Mouse (Mus musculus) bone marrow macrophage, adult 2 months (primary cell): ENCODE results near the gene Eif3d.

Experiments used
- CTCF ChIP-seq: IDR thresholded peaks from 2 replicates; pipeline ENCODE4 v1.5.1; 2012; ENCODE audit warnings: low read depth, mild to moderate bottlenecking, low read length, moderate library complexity
- POLR2A ChIP-seq: IDR thresholded peaks from 2 replicates; pipeline ENCODE4 v1.6.1; 2012; ENCODE audit warnings: mild to moderate bottlenecking, low read depth, low read length, borderline replicate concordance

DNA sequence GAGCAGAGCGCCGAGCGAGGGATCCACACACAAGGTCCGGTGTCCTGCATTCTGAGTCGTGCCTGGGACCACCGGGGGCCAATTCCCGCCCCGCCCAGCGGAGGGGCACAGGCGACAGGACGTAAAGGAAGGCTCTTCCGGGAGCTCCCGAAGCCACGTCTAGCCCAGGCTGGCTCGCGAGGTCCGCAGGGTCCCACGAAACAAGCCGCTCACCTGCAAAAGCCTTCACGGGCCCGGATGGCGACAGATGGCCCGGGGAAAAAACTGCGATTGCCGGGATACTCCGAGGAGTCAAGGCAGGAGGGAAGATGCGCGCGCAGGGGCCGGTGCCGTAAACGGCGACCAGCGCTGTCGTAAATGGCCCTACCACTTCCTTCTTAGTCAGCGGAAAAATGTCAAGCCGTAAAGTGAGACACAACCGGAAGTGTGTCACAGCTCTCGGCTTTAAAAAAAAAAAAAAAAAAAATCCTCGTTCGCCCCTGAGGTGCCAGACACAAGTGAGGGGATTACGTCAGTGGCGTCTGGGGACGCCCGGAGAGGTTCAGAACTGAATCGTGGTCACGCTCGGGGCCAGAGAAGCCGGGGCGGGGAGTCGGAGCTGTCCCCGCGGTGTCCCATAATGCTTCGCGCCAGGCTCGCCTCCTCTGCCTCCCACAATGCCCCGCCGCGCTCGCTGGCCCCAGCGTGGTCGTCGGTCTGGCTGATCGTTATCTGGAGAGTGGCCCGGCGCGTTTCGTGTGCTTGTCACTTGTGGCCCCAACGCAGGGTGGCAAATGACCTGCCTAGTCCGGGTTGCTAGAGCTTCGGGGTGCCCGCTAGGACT, at the start of gene Eif3d:
- no peak for TF ChIP-seq CTCF
- no peak for TF ChIP-seq POLR2A
